ENCODE assay signal across 27 mouse cellular contexts in genomic region chr5:140345244-140345643, GRCm38 (mm10).
"Had no signal": no experiment of that assay in that cellular context is flagged by ENCODE, and none has a peak within 500 bp of the region (broad histone marks: within the 10 kb centered on the region; RNA-seq: fewer than 3 reads in every experiment).

No protein-coding gene starts in this region.

- H3K9me3 ChIP-seq: heart, embryonic 10.5 days; heart, embryonic 12.5 days; hindbrain, embryonic 10.5 days; hindbrain, embryonic 12.5 days; intestine, embryonic 15.5 days; limb, embryonic 10.5 days; limb, embryonic 12.5 days; liver, embryonic 13.5 days had no signal

- ATAC-seq: hindbrain, embryonic 16.5 days; inflammation-experienced regulatory T-cells, adult 6 months; intestine, embryonic 15.5 days; intestine, postnatal 0 days had no signal

- H3K4me3 ChIP-seq: gastrocnemius, adult 2 months; heart, embryonic 10.5 days; heart, embryonic 12.5 days; hindbrain, embryonic 10.5 days; hindbrain, embryonic 12.5 days; intestine, embryonic 15.5 days; layer of hippocampus, adult 2 months; left cerebral cortex, adult 2 months; limb, embryonic 10.5 days; limb, embryonic 12.5 days; liver, embryonic 13.5 days had no signal

- H3K4me2 ChIP-seq: heart, embryonic 12.5 days; hindbrain, embryonic 12.5 days; hindbrain, embryonic 14.5 days; intestine, embryonic 15.5 days; limb, embryonic 12.5 days; liver, embryonic 11.5 days; liver, embryonic 13.5 days had no signal

- H3K9ac ChIP-seq: heart, embryonic 12.5 days; hindbrain, embryonic 12.5 days; hindbrain, embryonic 14.5 days; intestine, embryonic 15.5 days; limb, embryonic 12.5 days; liver, embryonic 13.5 days had no signal

- H3K27me3 ChIP-seq: heart, embryonic 12.5 days; hindbrain, embryonic 12.5 days; intestine, embryonic 15.5 days; limb, embryonic 12.5 days; liver, embryonic 13.5 days had no signal

- H3K4me1 ChIP-seq: heart, embryonic 12.5 days; hindbrain, embryonic 10.5 days; hindbrain, embryonic 12.5 days; intestine, embryonic 15.5 days had no signal

- DNase-seq: gastrocnemius, adult 2 months; gastrocnemius, postnatal 10 days; gastrocnemius, postnatal 25 days; heart, adult 11 months; heart, postnatal 10 days; heart, postnatal 4 days; kidney, adult 18-20 months; kidney, adult 8-10 months; kidney, postnatal 10 days; kidney, postnatal 25 days; kidney, postnatal 4 days; liver; liver, embryonic 13.5 days had no signal

- H3K27ac ChIP-seq: gastrocnemius, adult 2 months; heart, embryonic 10.5 days; hindbrain, embryonic 10.5 days; hindbrain, embryonic 12.5 days; hindbrain, embryonic 14.5 days; intestine, embryonic 15.5 days; layer of hippocampus, adult 2 months; left cerebral cortex, adult 2 months; limb, embryonic 10.5 days; limb, embryonic 12.5 days; liver, embryonic 13.5 days had no signal
